Mouse (Mus musculus): ENCODE results near the gene Cdkn2b. TPM values are rescaled to one million over a fixed set of nuclear protein-coding genes. Genes with fewer than 3 reads are reported as not detected.

The Cdkn2b gene
- polyA plus RNA-seq, 1 experiment from 2014 or later = 0.78 TPM

- H3K36me3 ChIP-seq = no peaks in the 10 kb centered on the region
- no peak overlapping the region for H3K4me3 ChIP-seq
- no peaks in the 10 kb centered on the region for H3K9me3 ChIP-seq
- H3K27ac ChIP-seq (replicated peaks) = no peak overlapping the region
- peaks cover 91% of the 10 kb centered on the region for H3K27me3 ChIP-seq
- no peak overlapping the region for H3K9ac ChIP-seq
- H3K4me1 ChIP-seq (replicated peaks) = 0 out of 2 replicates have a peak, but pooled peaks cover 5% of the 10 kb centered on the region
- no peak for ATAC-seq (ENCODE audit: low read depth)
- 28% methylated on average over 7 of the region's 7 CpGs for WGBS
- no peak overlapping the region for H3K4me2 ChIP-seq
Observed at GRCm38 (mm10) chr4:89285688-89286087, 25.2 kb downstream of the Cdkn2b start.

- no peak overlapping the region for H3K4me2 ChIP-seq
- H3K4me1 ChIP-seq (replicated peaks) = 0 out of 2 replicates have a peak, but pooled peaks cover 5% of the 10 kb centered on the region
- WGBS = 2% methylated on average over 12 of the region's 12 CpGs
- peaks cover 91% of the 10 kb centered on the region for H3K27me3 ChIP-seq
- no peak overlapping the region for H3K9ac ChIP-seq
- no peak overlapping the region for H3K27ac ChIP-seq (replicated peaks)
- no peak overlapping the region for H3K4me3 ChIP-seq
- no peaks in the 10 kb centered on the region for H3K9me3 ChIP-seq
- ATAC-seq (ENCODE audit: low read depth) = no peak
- H3K36me3 ChIP-seq = no peaks in the 10 kb centered on the region
Observed at GRCm38 (mm10) chr4:89282661-89283060, 28.2 kb downstream of the Cdkn2b start.

GRCm38 (mm10) chr4:89282036-89282566, 28.7 kb downstream of the Cdkn2b start:
- WGBS = under 1% methylated on average over 25 of the region's 25 CpGs
- Histone ChIP-seq H3K27me3 (peaks cover 92% of the 10 kb centered on the region), H3K9me3 (no peaks in the 10 kb centered on the region), H3K4me1 (replicated peaks) (0 out of 2 replicates have a peak, but pooled peaks cover 5% of the 10 kb centered on the region), H3K27ac (replicated peaks) (no peak overlapping the region), H3K4me2 (no peak overlapping the region), H3K36me3 (no peaks in the 10 kb centered on the region), H3K4me3 (no peak overlapping the region), H3K9ac (no peak overlapping the region)
- peak; percentile 53; the same call in 1 of the 2 replicates for ATAC-seq (ENCODE audit: low read depth)

GRCm38 (mm10) chr4:89281236-89281635, 29.6 kb downstream of the Cdkn2b start:
- Histone ChIP-seq H3K4me1 (replicated peaks) (0 out of 2 replicates have a peak, but pooled peaks cover 5% of the 10 kb centered on the region), H3K4me2 (no peak overlapping the region), H3K36me3 (no peaks in the 10 kb centered on the region), H3K9ac (no peak overlapping the region), H3K27me3 (peaks cover 95% of the 10 kb centered on the region), H3K9me3 (no peaks in the 10 kb centered on the region), H3K4me3 (no peak overlapping the region), H3K27ac (replicated peaks) (no peak overlapping the region)
- ATAC-seq (ENCODE audit: low read depth) = no peak
- 2% methylated on average over 7 of the region's 7 CpGs for WGBS

GRCm38 (mm10) chr4:89279641-89280040, 31.2 kb downstream of the Cdkn2b start:
- Histone ChIP-seq H3K4me1 (replicated peaks) (0 out of 2 replicates have a peak, but pooled peaks cover 5% of the 10 kb centered on the region), H3K27me3 (peaks cover 98% of the 10 kb centered on the region), H3K9ac (no peak overlapping the region), H3K36me3 (no peaks in the 10 kb centered on the region), H3K9me3 (no peaks in the 10 kb centered on the region), H3K27ac (replicated peaks) (no peak overlapping the region), H3K4me3 (no peak overlapping the region), H3K4me2 (no peak overlapping the region)
- ATAC-seq (ENCODE audit: low read depth) = no peak
- 0% methylated on average over 2 of the region's 2 CpGs for WGBS

- no peak for ATAC-seq (ENCODE audit: low read depth)
- Histone ChIP-seq H3K4me1 (replicated peaks) (0 out of 2 replicates have a peak, but pooled peaks cover 5% of the 10 kb centered on the region), H3K27me3 (peaks cover 99% of the 10 kb centered on the region), H3K9me3 (no peaks in the 10 kb centered on the region), H3K36me3 (no peaks in the 10 kb centered on the region), H3K9ac (no peak overlapping the region), H3K4me3 (no peak overlapping the region), H3K27ac (replicated peaks) (no peak overlapping the region), H3K4me2 (no peak overlapping the region)
- 3% methylated on average over 5 of the region's 5 CpGs for WGBS
Observed at GRCm38 (mm10) chr4:89277381-89277940, 33.4 kb downstream of the Cdkn2b start.

GRCm38 (mm10) chr4:89276669-89277219, 34.1 kb downstream of the Cdkn2b start:
- H3K27ac ChIP-seq (replicated peaks) = no peak overlapping the region

GRCm38 (mm10) chr4:89275811-89276584, 34.8 kb downstream of the Cdkn2b start:
- 1% methylated on average over 25 of the region's 25 CpGs for WGBS

More at GRCm38 (mm10) chr4:89276669-89277219, 34.1 kb downstream of the Cdkn2b start:
- no peak overlapping the region for H3K4me3 ChIP-seq
- no peak for ATAC-seq (ENCODE audit: low read depth)
- no peaks in the 10 kb centered on the region for H3K9me3 ChIP-seq
- no peaks in the 10 kb centered on the region for H3K4me1 ChIP-seq (replicated peaks)
- under 1% methylated on average over 37 of the region's 37 CpGs for WGBS
- peaks cover 99% of the 10 kb centered on the region for H3K27me3 ChIP-seq
- no peak overlapping the region for H3K9ac ChIP-seq
- no peaks in the 10 kb centered on the region for H3K36me3 ChIP-seq
- H3K4me2 ChIP-seq = no peak overlapping the region

GRCm38 (mm10) chr4:89274829-89275548, 35.9 kb downstream of the Cdkn2b start:
- ATAC-seq (ENCODE audit: low read depth) = no peak
- under 1% methylated on average over 24 of the region's 24 CpGs for WGBS
- no peak overlapping the region for H3K4me3 ChIP-seq
- H3K9me3 ChIP-seq = no peaks in the 10 kb centered on the region
- no peaks in the 10 kb centered on the region for H3K36me3 ChIP-seq
- H3K4me1 ChIP-seq (replicated peaks) = no peaks in the 10 kb centered on the region
- no peak overlapping the region for H3K9ac ChIP-seq
- peaks cover 98% of the 10 kb centered on the region for H3K27me3 ChIP-seq
- H3K4me2 ChIP-seq = no peak overlapping the region
- H3K27ac ChIP-seq (replicated peaks) = no peak overlapping the region

More at GRCm38 (mm10) chr4:89275811-89276584, 34.8 kb downstream of the Cdkn2b start:
- H3K4me3 ChIP-seq = no peak overlapping the region
- H3K27ac ChIP-seq (replicated peaks) = no peak overlapping the region
- ATAC-seq (ENCODE audit: low read depth) = no peak
- no peaks in the 10 kb centered on the region for H3K4me1 ChIP-seq (replicated peaks)
- no peaks in the 10 kb centered on the region for H3K9me3 ChIP-seq
- H3K4me2 ChIP-seq = no peak overlapping the region
- no peak overlapping the region for H3K9ac ChIP-seq
- H3K36me3 ChIP-seq = no peaks in the 10 kb centered on the region
- H3K27me3 ChIP-seq = peaks cover 98% of the 10 kb centered on the region

GRCm38 (mm10) chr4:89274006-89274405, 36.8 kb downstream of the Cdkn2b start:
- Histone ChIP-seq H3K36me3 (no peaks in the 10 kb centered on the region), H3K9me3 (no peaks in the 10 kb centered on the region), H3K27me3 (peaks cover 97% of the 10 kb centered on the region), H3K4me2 (no peak overlapping the region), H3K4me3 (no peak overlapping the region), H3K4me1 (replicated peaks) (no peaks in the 10 kb centered on the region), H3K27ac (replicated peaks) (no peak overlapping the region), H3K9ac (no peak overlapping the region)
- WGBS = under 1% methylated on average over 14 of the region's 14 CpGs
- ATAC-seq (ENCODE audit: low read depth) = no peak

GRCm38 (mm10) chr4:89273585-89273984, 37.3 kb downstream of the Cdkn2b start:
- no peak overlapping the region for H3K4me3 ChIP-seq
- H3K4me1 ChIP-seq (replicated peaks) = no peaks in the 10 kb centered on the region
- H3K27me3 ChIP-seq = peaks cover 97% of the 10 kb centered on the region
- no peak overlapping the region for H3K4me2 ChIP-seq
- no peak overlapping the region for H3K27ac ChIP-seq (replicated peaks)
- no peaks in the 10 kb centered on the region for H3K9me3 ChIP-seq
- no peak overlapping the region for H3K9ac ChIP-seq
- under 1% methylated on average over 9 of the region's 9 CpGs for WGBS
- no peaks in the 10 kb centered on the region for H3K36me3 ChIP-seq
- no peak for ATAC-seq (ENCODE audit: low read depth)
